Mouse (Mus musculus) C2C12 (cell line): ENCODE data around the gene Dhx32.

ENCODE experiments used
- CTCF ChIP-seq: IDR thresholded peaks from one replicate; pipeline ENCODE4 v1.5.1; 2011; ENCODE audit not compliant: control insufficient read depth, insufficient read depth, insufficient read length
- MAX ChIP-seq: IDR thresholded peaks from one replicate; pipeline ENCODE4 v1.6.1; 2011; ENCODE audit warnings: mild to moderate bottlenecking, control low read depth
- MYOD1 ChIP-seq: IDR thresholded peaks from one replicate; pipeline ENCODE4 v1.6.1; 2011; ENCODE audit warnings: low read depth; ENCODE audit not compliant: control insufficient read depth, insufficient read length
- MYOG ChIP-seq: IDR thresholded peaks from one replicate; pipeline ENCODE4 v1.6.1; 2011; ENCODE audit not compliant: control insufficient read depth, insufficient read length; ENCODE audit errors: extremely low read depth
- USF1 ChIP-seq: IDR thresholded peaks from one replicate; pipeline ENCODE4 v1.6.1; 2011; ENCODE audit warnings: low read depth, mild to moderate bottlenecking, control low read depth, moderate library complexity

GRCm38 (mm10) chr7:133699885-133700284, 82.6 kb downstream of the Dhx32 start:
- TF ChIP-seq MYOD1 (no peak), CTCF (no peak), USF1 (no peak), MAX (no peak), MYOG (no peak)
